Mouse (Mus musculus): ENCODE results near the gene Clic1. TPM values are rescaled to one million over a fixed set of nuclear protein-coding genes. Genes with fewer than 3 reads are reported as not detected.

Clic1 gene
- polyA plus RNA-seq, 1 experiment, result 173 TPM

- no peak overlapping the region for H3K27ac ChIP-seq (ENCODE audit: insufficient read depth, low read length)
- TF ChIP-seq POLR2A (IDR thresholded peaks at IDR 0.05; ENCODE audit: insufficient read depth, low read length), result no peak
- TF ChIP-seq EP300 (IDR thresholded peaks at IDR 0.05; ENCODE audit: insufficient read depth, low read depth, low read length), result no peak
- TF ChIP-seq CTCF (IDR thresholded peaks at IDR 0.05; ENCODE audit: low read depth, low read length), result no peak
Measured at GRCm38 (mm10) chr17:35018171-35018570, 31.6 kb upstream of the Clic1 start.

GRCm38 (mm10) chr17:35019894-35020293, 29.9 kb upstream of the Clic1 start:
- Histone ChIP-seq H3K27ac (ENCODE audit: insufficient read depth, low read length) (no peak overlapping the region), H3K9ac (ENCODE audit: low read depth, poor library complexity, severe bottlenecking) (no peak overlapping the region), H3K4me1 (ENCODE audit: control insufficient read depth, insufficient read depth, low read length) (peaks cover 3% of the 10 kb centered on the region), H3K9me3 (replicated peaks; ENCODE audit: control insufficient read depth, insufficient read depth, low read length, poor library complexity, severe bottlenecking) (no peaks in the 10 kb centered on the region), H3K27me3 (ENCODE audit: control insufficient read depth, insufficient read depth, low read length, poor library complexity, severe bottlenecking) (no peaks in the 10 kb centered on the region), H3K4me3 (ENCODE audit: low read depth, low read length) (no peak overlapping the region), H3K36me3 (ENCODE audit: control insufficient read depth, insufficient read depth, low read length, poor library complexity, severe bottlenecking) (peaks cover 10% of the 10 kb centered on the region)
- TF ChIP-seq POLR2A (IDR thresholded peaks at IDR 0.05; ENCODE audit: insufficient read depth, low read length), result no peak
- no peak for TF ChIP-seq CTCF (IDR thresholded peaks at IDR 0.05; ENCODE audit: low read depth, low read length)
- TF ChIP-seq EP300 (IDR thresholded peaks at IDR 0.05; ENCODE audit: insufficient read depth, low read depth, low read length), result no peak

More at GRCm38 (mm10) chr17:35018171-35018570, 31.6 kb upstream of the Clic1 start:
- Histone ChIP-seq H3K9ac (ENCODE audit: low read depth, poor library complexity, severe bottlenecking) (no peak overlapping the region), H3K4me1 (ENCODE audit: control insufficient read depth, insufficient read depth, low read length) (peaks cover 3% of the 10 kb centered on the region), H3K9me3 (replicated peaks; ENCODE audit: control insufficient read depth, insufficient read depth, low read length, poor library complexity, severe bottlenecking) (no peaks in the 10 kb centered on the region), H3K27me3 (ENCODE audit: control insufficient read depth, insufficient read depth, low read length, poor library complexity, severe bottlenecking) (no peaks in the 10 kb centered on the region), H3K36me3 (ENCODE audit: control insufficient read depth, insufficient read depth, low read length, poor library complexity, severe bottlenecking) (peaks cover 21% of the 10 kb centered on the region), H3K4me3 (ENCODE audit: low read depth, low read length) (no peak overlapping the region)

- H3K9ac ChIP-seq (ENCODE audit: low read depth, poor library complexity, severe bottlenecking), result no peak overlapping the region
- H3K4me1 ChIP-seq (ENCODE audit: control insufficient read depth, insufficient read depth, low read length), result peaks cover 3% of the 10 kb centered on the region
- no peaks in the 10 kb centered on the region for H3K9me3 ChIP-seq (replicated peaks; ENCODE audit: control insufficient read depth, insufficient read depth, low read length, poor library complexity, severe bottlenecking)
- H3K4me3 ChIP-seq (ENCODE audit: low read depth, low read length), result no peak overlapping the region
- H3K27ac ChIP-seq (ENCODE audit: insufficient read depth, low read length), result no peak overlapping the region
- TF ChIP-seq CTCF (IDR thresholded peaks at IDR 0.05; ENCODE audit: low read depth, low read length) (no peak), POLR2A (IDR thresholded peaks at IDR 0.05; ENCODE audit: insufficient read depth, low read length) (no peak), EP300 (IDR thresholded peaks at IDR 0.05; ENCODE audit: insufficient read depth, low read depth, low read length) (no peak)
- H3K36me3 ChIP-seq (ENCODE audit: control insufficient read depth, insufficient read depth, low read length, poor library complexity, severe bottlenecking), result peaks cover 4% of the 10 kb centered on the region; the same call in 1 of the 2 replicates
- no peaks in the 10 kb centered on the region for H3K27me3 ChIP-seq (ENCODE audit: control insufficient read depth, insufficient read depth, low read length, poor library complexity, severe bottlenecking)
Measured at GRCm38 (mm10) chr17:35020551-35020950, 29.2 kb upstream of the Clic1 start.

- Histone ChIP-seq H3K27ac (ENCODE audit: insufficient read depth, low read length) (no peak overlapping the region), H3K4me1 (ENCODE audit: control insufficient read depth, insufficient read depth, low read length) (peaks cover 5% of the 10 kb centered on the region), H3K36me3 (ENCODE audit: control insufficient read depth, insufficient read depth, low read length, poor library complexity, severe bottlenecking) (no peaks in the 10 kb centered on the region), H3K27me3 (ENCODE audit: control insufficient read depth, insufficient read depth, low read length, poor library complexity, severe bottlenecking) (no peaks in the 10 kb centered on the region), H3K4me3 (ENCODE audit: low read depth, low read length) (peak overlapping the region; percentile 18; the same call in 1 of the 2 replicates), H3K9ac (ENCODE audit: low read depth, poor library complexity, severe bottlenecking) (no peak overlapping the region), H3K9me3 (replicated peaks; ENCODE audit: control insufficient read depth, insufficient read depth, low read length, poor library complexity, severe bottlenecking) (no peaks in the 10 kb centered on the region)
- TF ChIP-seq POLR2A (IDR thresholded peaks at IDR 0.05; ENCODE audit: insufficient read depth, low read length), result no peak
- TF ChIP-seq EP300 (IDR thresholded peaks at IDR 0.05; ENCODE audit: insufficient read depth, low read depth, low read length), result peak; percentile 17; the same call in 1 of the 2 replicates
- peak; percentile 99 for TF ChIP-seq CTCF (IDR thresholded peaks at IDR 0.05; ENCODE audit: low read depth, low read length)
Measured at GRCm38 (mm10) chr17:35021163-35021808, 28.5 kb upstream of the Clic1 start.

- Histone ChIP-seq H3K9ac (ENCODE audit: low read depth, poor library complexity, severe bottlenecking) (no peak overlapping the region), H3K27me3 (ENCODE audit: control insufficient read depth, insufficient read depth, low read length, poor library complexity, severe bottlenecking) (no peaks in the 10 kb centered on the region), H3K4me3 (ENCODE audit: low read depth, low read length) (no peak overlapping the region), H3K9me3 (replicated peaks; ENCODE audit: control insufficient read depth, insufficient read depth, low read length, poor library complexity, severe bottlenecking) (no peaks in the 10 kb centered on the region), H3K36me3 (ENCODE audit: control insufficient read depth, insufficient read depth, low read length, poor library complexity, severe bottlenecking) (no peaks in the 10 kb centered on the region), H3K27ac (ENCODE audit: insufficient read depth, low read length) (no peak overlapping the region), H3K4me1 (ENCODE audit: control insufficient read depth, insufficient read depth, low read length) (peaks cover 5% of the 10 kb centered on the region)
- TF ChIP-seq EP300 (IDR thresholded peaks at IDR 0.05; ENCODE audit: insufficient read depth, low read depth, low read length) (no peak), POLR2A (IDR thresholded peaks at IDR 0.05; ENCODE audit: insufficient read depth, low read length) (no peak), CTCF (IDR thresholded peaks at IDR 0.05; ENCODE audit: low read depth, low read length) (no peak)
Measured at GRCm38 (mm10) chr17:35021842-35022477, 27.8 kb upstream of the Clic1 start.

GRCm38 (mm10) chr17:35022541-35023060, 27.2 kb upstream of the Clic1 start:
- Histone ChIP-seq H3K4me1 (ENCODE audit: control insufficient read depth, insufficient read depth, low read length) (peaks cover 5% of the 10 kb centered on the region), H3K9me3 (replicated peaks; ENCODE audit: control insufficient read depth, insufficient read depth, low read length, poor library complexity, severe bottlenecking) (no peaks in the 10 kb centered on the region), H3K36me3 (ENCODE audit: control insufficient read depth, insufficient read depth, low read length, poor library complexity, severe bottlenecking) (no peaks in the 10 kb centered on the region), H3K27me3 (ENCODE audit: control insufficient read depth, insufficient read depth, low read length, poor library complexity, severe bottlenecking) (no peaks in the 10 kb centered on the region), H3K4me3 (ENCODE audit: low read depth, low read length) (no peak overlapping the region), H3K27ac (ENCODE audit: insufficient read depth, low read length) (no peak overlapping the region), H3K9ac (ENCODE audit: low read depth, poor library complexity, severe bottlenecking) (no peak overlapping the region)
- TF ChIP-seq CTCF (IDR thresholded peaks at IDR 0.05; ENCODE audit: low read depth, low read length), result no peak
- no peak for TF ChIP-seq POLR2A (IDR thresholded peaks at IDR 0.05; ENCODE audit: insufficient read depth, low read length)
- no peak for TF ChIP-seq EP300 (IDR thresholded peaks at IDR 0.05; ENCODE audit: insufficient read depth, low read depth, low read length)

Data from ES-Bruce4 (cell line).